Mouse (Mus musculus): ENCODE results near the gene Shc2.

DNA sequence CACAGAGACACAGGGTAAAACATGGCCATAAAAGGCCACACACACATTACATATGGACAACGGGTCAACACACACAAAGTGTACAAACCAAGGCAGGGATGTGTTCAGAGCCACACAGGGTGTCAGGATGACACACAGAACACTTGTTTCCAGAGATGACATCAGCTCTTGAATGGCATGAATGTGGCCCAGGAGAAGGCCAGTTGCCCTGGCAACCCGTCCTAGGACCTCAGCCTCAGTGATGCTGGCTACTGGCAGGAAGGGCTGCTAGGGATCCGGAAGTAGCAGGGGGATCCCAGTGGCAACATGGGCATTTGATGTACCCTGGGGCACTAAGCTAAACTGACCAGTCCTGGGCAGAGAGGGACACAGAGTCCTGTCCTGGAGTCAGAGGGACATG lies 28.4 kb downstream of the Shc2 start:
- TF ChIP-seq POLR2A (IDR thresholded peaks at IDR 0.05; ENCODE audit: low read depth, low read length) (no peak), CTCF (conservative IDR thresholded peaks at IDR 0.05; ENCODE audit: insufficient read depth, insufficient read length, low read depth, low read length) (no peak)
